In genomic region chr1:66987558-66988190, GRCm38 (mm10) we compare ENCODE assay signal across 9 mouse cellular contexts. TPM values are rescaled to one million over a fixed set of nuclear protein-coding genes. Genes with fewer than 3 reads are reported as not detected.
DNase-seq lines count a peak whose midpoint lies in the region; ATAC-seq and TF ChIP-seq lines count a peak whose summit lies in the region.
"Had no signal": no experiment of that assay in that cellular context is flagged by ENCODE, and none has a peak within 500 bp of the region (broad histone marks: within the 10 kb centered on the region; RNA-seq: fewer than 3 reads in every experiment).

No protein-coding gene starts in this region.

- H3K4me2 ChIP-seq in heart, postnatal 0 days (ENCODE audit: low read depth, low read length), result peak overlapping the region; percentile 30
- H3K4me2 ChIP-seq in hindbrain, postnatal 0 days (ENCODE audit: low read depth, low read length), result peak overlapping the region; percentile 18; the same call in 1 of the 2 replicates

- ATAC-seq in heart, postnatal 0 days (ENCODE audit: insufficient read depth, low read depth), result peak; percentile 39
- peak; percentile 94 for ATAC-seq in activated CD4-positive, CD25-positive, alpha-beta regulatory T cell, adult 4 months
- no peak for ATAC-seq in hindbrain, postnatal 0 days

- no peaks in the 10 kb centered on the region for H3K27me3 ChIP-seq in heart, postnatal 0 days (ENCODE audit: control insufficient read depth, insufficient read depth, low read length)
- no peaks in the 10 kb centered on the region for H3K27me3 ChIP-seq in hindbrain, postnatal 0 days (ENCODE audit: insufficient read depth, low read length)

- TF ChIP-seq EP300 in heart, postnatal 0 days (IDR thresholded peaks at IDR 0.05; ENCODE audit: low read depth), result no peak

- TF ChIP-seq CTCF in heart, postnatal 0 days (IDR thresholded peaks at IDR 0.05; ENCODE audit: low read depth), result no peak
- TF ChIP-seq CTCF in hindbrain, postnatal 0 days (IDR thresholded peaks at IDR 0.05; ENCODE audit: low read depth), result no peak
- no peak for TF ChIP-seq CTCF in layer of hippocampus, adult 2 months (conservative IDR thresholded peaks at IDR 0.05)

- no peaks in the 10 kb centered on the region for H3K36me3 ChIP-seq in heart, postnatal 0 days (replicated peaks; ENCODE audit: control insufficient read depth, insufficient read depth, low read length)
- no peaks in the 10 kb centered on the region for H3K36me3 ChIP-seq in hindbrain, postnatal 0 days (ENCODE audit: insufficient read depth, low read length)
- H3K36me3 ChIP-seq: G1E had no signal

- peak overlapping the region; percentile 30; the same call in 1 of the 2 replicates for H3K27ac ChIP-seq in heart, postnatal 0 days (ENCODE audit: low read depth)
- no peak overlapping the region for H3K27ac ChIP-seq in hindbrain, postnatal 0 days
- H3K27ac ChIP-seq in layer of hippocampus, adult 2 months, result no peak overlapping the region

- WGBS in heart, postnatal 0 days, result 37% methylated on average over 18 of the region's 18 CpGs
- 63% methylated on average over 18 of the region's 18 CpGs for WGBS in hindbrain, postnatal 0 days

- no peak overlapping the region for H3K4me3 ChIP-seq in heart, postnatal 0 days (ENCODE audit: low read depth, low read length)
- H3K4me3 ChIP-seq in hindbrain, postnatal 0 days (ENCODE audit: low read length), result no peak overlapping the region
- H3K4me3 ChIP-seq in layer of hippocampus, adult 2 months, result no peak overlapping the region

- peak; percentile 43 for DNase-seq in heart, postnatal 0 days (ENCODE audit: low spot score)
- no peak for DNase-seq in heart, postnatal 4 days
- no peak for DNase-seq in hindbrain, postnatal 0 days (ENCODE audit: low spot score)
- peak; percentile 77 for DNase-seq in naive thymus-derived CD4-positive, alpha-beta T cell, adult 2 months (ENCODE audit: low read depth)
- no peak for DNase-seq in cerebellum, postnatal 14 days
- no peak for DNase-seq in layer of hippocampus, adult 2 months (ENCODE audit: low spot score in 2 of 2)
- no peak for DNase-seq in left cerebral cortex, adult 9 months (ENCODE audit: low spot score in 2 of 2)

- H3K9me3 ChIP-seq in heart, postnatal 0 days (replicated peaks; ENCODE audit: control insufficient read depth, low read length), result no peaks in the 10 kb centered on the region
- H3K9me3 ChIP-seq in hindbrain, postnatal 0 days (ENCODE audit: low read length), result no peaks in the 10 kb centered on the region
- H3K9me3 ChIP-seq: G1E had no signal

- H3K4me1 ChIP-seq in heart, postnatal 0 days (ENCODE audit: control insufficient read depth, insufficient read depth), result peaks cover 15% of the 10 kb centered on the region; the same call in 1 of the 2 replicates
- H3K4me1 ChIP-seq in hindbrain, postnatal 0 days (ENCODE audit: insufficient read depth, low read length), result no peaks in the 10 kb centered on the region

- no peak overlapping the region for H3K9ac ChIP-seq in heart, postnatal 0 days (replicated peaks; ENCODE audit: low read depth, low read length)
- no peak overlapping the region for H3K9ac ChIP-seq in hindbrain, postnatal 0 days (replicated peaks; ENCODE audit: low read length)

RNA-seq across cellular contexts. Expression of gene Myl1, which starts 42.5 kb away (rescaled TPM):
- 128 and 160 TPM in 2 replicates for total RNA-seq in heart, postnatal 0 days (2014; rRNA removed; ENCODE audit: low replicate concordance)
- polyA plus RNA-seq in heart, postnatal 0 days (2015; fragmentation: Nextera tagmentation; extraction: Ambion mirVana), result 388 and 459 TPM in 2 replicates
- total RNA-seq in heart, postnatal 4 days (2021), result 10 to 100 TPM; 35.0 to 75.2 TPM
- not detected for polyA plus RNA-seq in activated CD4-positive, CD25-positive, alpha-beta regulatory T cell, adult 4 months (2017; shearing (Covaris generic))
- 0.99 and 8.7 TPM in 2 replicates for total RNA-seq in hindbrain, postnatal 0 days (2014; rRNA removed)
- polyA plus RNA-seq in hindbrain, postnatal 0 days (2015; fragmentation: Nextera tagmentation; extraction: Ambion mirVana), result 0.28 and 0.58 TPM in 2 replicates
- 1 to 10 TPM in 1 of 2 experiments, under 1 TPM in 1; 0.71 to 1.1 TPM for total RNA-seq in layer of hippocampus, adult 2 months (2021)
- polyA plus RNA-seq: G1E had no signal

RNA-seq across cellular contexts. Expression of gene Lancl1, which starts 51.0 kb away (rescaled TPM):
- 33.8 and 81.8 TPM in 2 replicates for total RNA-seq in heart, postnatal 0 days (2014; rRNA removed; ENCODE audit: low replicate concordance)
- 50.5 and 55.7 TPM in 2 replicates for polyA plus RNA-seq in heart, postnatal 0 days (2015; fragmentation: Nextera tagmentation; extraction: Ambion mirVana)
- total RNA-seq in heart, postnatal 4 days (2021), result 10 to 100 TPM; 32.9 to 39.4 TPM
- 10 to 100 TPM; 31.3 to 32.3 TPM for polyA plus RNA-seq in activated CD4-positive, CD25-positive, alpha-beta regulatory T cell, adult 4 months (2017; shearing (Covaris generic))
- 143 and 156 TPM in 2 replicates for total RNA-seq in hindbrain, postnatal 0 days (2014; rRNA removed)
- polyA plus RNA-seq in hindbrain, postnatal 0 days (2015; fragmentation: Nextera tagmentation; extraction: Ambion mirVana), result 192 and 199 TPM in 2 replicates
- 100 to 1,000 TPM; 196 to 205 TPM for total RNA-seq in layer of hippocampus, adult 2 months (2021)

Comparison
In these comparisons a context has a peak if more than half of its experiments do, and no peak if none do; other contexts are left out.
1. DNase-seq: peak in heart, postnatal 0 days (single experiment) and naive thymus-derived CD4-positive, alpha-beta T cell, adult 2 months (single experiment); none in heart, postnatal 4 days (single experiment), hindbrain, postnatal 0 days (single experiment), cerebellum, postnatal 14 days (0 of 2), layer of hippocampus, adult 2 months (0 of 2) and left cerebral cortex, adult 9 months (0 of 2).